ENCODE assay signal across 17 mouse cellular contexts in genomic region chr2:147359716-147360115, GRCm38 (mm10). TPM values are rescaled to one million over a fixed set of nuclear protein-coding genes. Genes with fewer than 3 reads are reported as not detected.
"Had no signal": no experiment of that assay in that cellular context is flagged by ENCODE, and none has a peak within 500 bp of the region (broad histone marks: within the 10 kb centered on the region; RNA-seq: fewer than 3 reads in every experiment).

No protein-coding gene starts in this region.

- H3K9ac ChIP-seq: liver, embryonic 15.5 days had no signal

- H3K36me3 ChIP-seq: liver, embryonic 15.5 days had no signal

- H3K4me1 ChIP-seq: liver, embryonic 15.5 days had no signal

- H3K4me3 ChIP-seq: left cerebral cortex, adult 2 months; liver, embryonic 15.5 days had no signal

- H3K9me3 ChIP-seq: liver, embryonic 15.5 days had no signal

- ATAC-seq: intestine, postnatal 0 days; lung, postnatal 0 days had no signal

- H3K4me2 ChIP-seq: liver, embryonic 11.5 days; liver, embryonic 15.5 days had no signal

- DNase-seq: kidney, adult 8-10 months; kidney, postnatal 25 days; lung, adult 2 months; lung, postnatal 36 days; right cerebral cortex, postnatal 14 days; thymus, postnatal 4 days had no signal

- H3K27ac ChIP-seq: left cerebral cortex, adult 2 months; liver, embryonic 15.5 days had no signal

RNA-seq across cellular contexts. Expression of gene Pax1, which starts 2.0 kb away (rescaled TPM):
- total RNA-seq: layer of hippocampus, postnatal 25 days; left cerebral cortex, adult 2 months; left cerebral cortex, postnatal 36 days; megakaryocyte progenitor cell, adult 5-6 weeks; neutrophil, adult 5-6 weeks had no signal
- polyA plus RNA-seq: intestine, postnatal 0 days; liver, embryonic 15.5 days; lung, postnatal 0 days; midbrain, postnatal 0 days; stomach, embryonic 16.5 days had no signal
